Mouse (Mus musculus): Measurements from ENCODE around the gene Rnf121.
"Not testable (repeated sequence)": the region's sequence is repeated elsewhere in the genome, so short reads cannot be mapped to it uniquely, and the experiment has no call there.

Rnf121 gene

GRCm38 (mm10) chr7:102064655-102065045 is 619 bp downstream of the Rnf121 start:
- no peak for DNase-seq (ENCODE audit: low spot score)

DNA sequence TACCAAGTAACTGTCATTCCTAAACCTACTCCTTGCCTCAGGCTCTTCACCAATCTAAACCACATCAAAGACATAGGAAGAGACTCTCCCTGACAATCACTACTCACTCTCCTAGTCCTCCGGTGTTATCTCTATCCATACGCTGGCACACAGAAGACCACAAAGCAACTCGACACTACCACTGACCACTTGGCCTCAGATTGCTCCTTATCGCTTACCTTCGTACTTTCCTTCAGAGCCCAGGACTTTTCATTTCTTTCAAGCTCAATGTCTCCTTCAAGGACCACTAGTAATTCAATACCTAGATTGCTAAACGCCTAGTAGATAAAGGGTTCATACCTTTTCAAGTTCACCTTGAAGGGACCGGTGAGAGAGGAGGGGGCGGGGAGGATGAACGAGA is 1.4 kb downstream of the Rnf121 start:
- DNase-seq (ENCODE audit: low spot score): no peak

GRCm38 (mm10) chr7:102062203-102062602 is 3.1 kb downstream of the Rnf121 start:
- DNase-seq (ENCODE audit: low spot score): no peak

DNA sequence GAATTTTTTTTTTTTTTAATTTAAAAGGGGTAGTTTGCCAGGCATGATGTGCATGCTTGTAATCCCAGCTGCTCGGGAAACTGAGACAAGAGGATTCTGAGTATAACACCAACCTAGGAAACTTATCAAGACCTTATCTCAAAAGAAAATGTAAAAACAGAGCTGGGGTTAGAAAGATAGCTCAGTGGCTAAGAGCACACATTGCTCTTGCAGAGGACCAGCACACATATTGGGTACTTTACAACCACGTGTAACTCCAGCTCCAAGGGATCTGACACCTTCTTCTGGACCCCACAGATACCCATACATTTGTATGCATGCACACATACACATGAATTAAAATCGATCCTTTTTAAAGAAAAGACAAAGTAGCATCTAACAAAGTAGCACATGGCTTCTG is 3.9 kb downstream of the Rnf121 start:
- DNase-seq (ENCODE audit: low spot score): no peak

DNA sequence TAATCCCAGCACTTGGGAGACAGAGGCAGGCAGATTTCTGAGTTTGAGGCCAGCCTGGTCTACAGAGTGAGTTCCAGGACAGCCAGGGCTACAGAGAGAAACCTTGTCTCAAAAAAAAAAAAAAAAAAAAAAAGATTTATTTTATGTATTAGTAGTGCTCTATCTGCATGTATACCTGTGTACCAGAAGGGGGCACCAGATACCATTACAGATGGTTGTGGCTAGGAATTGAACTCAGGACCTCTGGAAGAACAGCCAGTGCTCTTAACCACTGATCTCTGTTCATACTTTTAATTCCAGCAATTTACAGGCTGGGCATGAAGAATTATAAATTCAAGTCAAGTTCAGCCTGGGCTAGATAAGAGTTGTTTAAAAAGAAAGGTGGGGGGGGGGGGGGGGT is 16.7 kb downstream of the Rnf121 start:
- DNase-seq (ENCODE audit: low spot score): not testable (repeated sequence)

DNA sequence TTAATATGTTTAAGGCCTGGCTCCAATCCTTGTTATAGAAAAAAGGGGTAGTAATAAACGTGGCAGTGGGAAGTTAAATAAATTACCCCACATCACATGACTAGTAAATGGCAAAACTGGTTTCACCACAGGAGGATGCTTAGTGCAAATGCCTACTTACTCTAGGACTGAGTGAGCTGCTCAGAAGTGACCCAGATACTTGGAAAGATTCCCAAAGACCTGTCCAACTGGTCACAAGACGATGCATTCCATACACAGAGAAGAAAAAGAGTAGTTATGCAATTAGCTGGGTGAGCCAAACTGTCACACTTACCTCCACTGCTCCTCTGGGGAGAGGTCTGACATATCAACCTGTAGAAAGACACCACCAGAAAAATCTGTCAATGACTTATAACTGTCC is 23.0 kb downstream of the Rnf121 start:
- DNase-seq (ENCODE audit: low spot score): no peak

- no peak for DNase-seq (ENCODE audit: low spot score)
These were observed 28.0 kb downstream of the Rnf121 start for GRCm38 (mm10) chr7:102037318-102037717.

- no peak for DNase-seq (ENCODE audit: low spot score)
These were observed 29.7 kb downstream of the Rnf121 start for GRCm38 (mm10) chr7:102035534-102035933.

DNA sequence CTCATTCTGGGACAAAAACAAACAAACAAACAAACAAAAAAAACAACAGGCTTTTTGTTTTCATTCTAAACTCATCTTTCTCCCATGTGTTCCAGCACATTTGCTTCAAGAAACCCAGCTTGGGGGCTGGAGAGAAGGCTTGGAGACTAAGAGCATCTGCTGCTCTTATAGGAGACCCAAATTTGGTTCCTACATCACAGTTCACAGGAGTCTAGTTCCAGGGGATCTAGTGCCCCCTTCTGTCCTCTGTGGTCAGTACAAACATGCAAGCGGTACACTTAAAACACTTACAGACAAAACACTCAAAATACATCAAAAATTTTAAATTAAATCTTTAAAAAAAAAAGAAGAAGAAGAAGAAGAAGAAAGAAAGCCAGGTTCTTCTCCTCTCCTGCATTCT is 30.4 kb downstream of the Rnf121 start:
- DNase-seq (ENCODE audit: low spot score): no peak

DNA sequence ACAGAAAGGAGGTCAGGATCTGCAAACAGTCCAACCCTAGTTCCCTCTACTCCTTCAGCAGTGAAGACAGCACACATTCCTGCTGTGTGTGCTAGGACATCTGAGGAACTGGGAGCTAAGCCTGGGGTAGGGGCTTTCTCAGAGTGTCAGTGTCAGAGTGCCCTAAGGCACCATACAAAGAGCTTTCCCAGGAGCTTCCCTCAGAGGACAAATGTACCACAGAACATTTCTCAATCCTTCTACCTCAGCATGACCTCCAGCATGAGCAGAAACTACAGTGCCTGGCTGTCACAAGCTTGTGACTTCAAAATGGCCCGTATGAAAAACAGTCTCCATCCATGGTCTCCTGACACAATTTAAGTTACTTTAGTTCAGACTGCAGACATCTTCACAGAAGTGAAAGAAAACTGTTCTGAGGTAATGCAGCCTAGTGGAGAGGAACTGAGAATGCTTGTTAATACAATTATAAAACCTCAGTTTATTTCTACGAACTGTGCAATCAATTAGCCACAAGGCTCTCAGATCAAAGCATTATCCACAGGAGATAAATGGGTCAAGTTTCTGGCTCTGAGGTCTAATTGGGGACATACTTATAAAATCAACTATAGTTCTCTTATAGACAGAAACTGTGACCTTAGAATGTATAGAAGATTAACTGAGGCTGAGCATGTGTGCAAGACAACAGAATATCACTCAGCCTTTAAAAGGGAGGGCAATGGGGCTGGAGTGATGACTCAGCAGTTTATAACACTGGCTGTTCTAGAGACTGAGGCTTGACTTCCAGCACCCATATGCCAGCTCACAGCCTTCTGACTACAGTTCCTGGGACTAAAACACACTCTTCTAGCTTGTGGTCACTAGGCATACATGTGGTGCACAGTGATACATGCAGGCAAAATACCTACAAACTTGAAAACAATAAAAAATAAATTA is 39.8 kb downstream of the Rnf121 start:
- DNase-seq (ENCODE audit: low spot score): no peak

GRCm38 (mm10) chr7:102023821-102024220 is 41.4 kb downstream of the Rnf121 start:
- no peak for DNase-seq (ENCODE audit: low spot score)

DNA sequence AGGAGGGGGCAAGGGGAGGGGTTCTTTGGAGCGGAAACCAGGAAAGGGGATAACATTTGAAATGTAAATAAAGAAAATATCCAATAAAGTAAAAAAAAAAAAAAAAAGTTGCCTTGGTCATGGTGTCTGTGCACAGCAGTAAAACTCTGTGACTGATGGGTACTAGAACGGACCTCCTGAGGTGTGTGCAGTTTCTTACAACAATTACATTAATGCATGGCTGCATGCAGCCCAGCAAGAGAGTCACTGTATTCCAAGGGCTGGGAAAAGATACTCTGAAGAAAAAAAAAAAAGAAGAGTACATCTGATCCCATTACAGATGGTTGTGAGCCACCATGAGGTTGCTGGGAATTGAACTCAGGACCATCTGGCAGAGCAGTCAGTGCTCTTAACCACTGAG is 44.3 kb downstream of the Rnf121 start:
- not testable (repeated sequence) for DNase-seq (ENCODE audit: low spot score)

DNA sequence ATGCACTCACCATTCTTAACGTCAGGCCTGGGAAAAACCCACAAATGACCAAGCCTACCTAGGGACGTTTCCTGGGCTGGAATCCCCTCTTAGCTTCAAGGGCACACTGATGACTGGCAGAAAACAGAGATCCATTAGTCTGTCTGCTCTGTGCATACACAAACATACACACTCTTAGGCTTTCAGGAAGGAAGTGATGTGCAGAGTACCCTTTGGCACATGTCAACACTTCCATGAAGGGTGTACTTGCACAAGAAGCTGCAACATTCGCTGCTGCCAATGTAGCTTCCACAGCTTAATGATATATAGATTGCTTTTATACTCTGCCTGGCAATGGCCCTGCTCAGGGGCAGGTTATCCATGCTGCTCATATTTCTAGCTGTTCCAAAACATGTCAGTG is 45.9 kb downstream of the Rnf121 start:
- no peak for DNase-seq (ENCODE audit: low spot score)

DNA sequence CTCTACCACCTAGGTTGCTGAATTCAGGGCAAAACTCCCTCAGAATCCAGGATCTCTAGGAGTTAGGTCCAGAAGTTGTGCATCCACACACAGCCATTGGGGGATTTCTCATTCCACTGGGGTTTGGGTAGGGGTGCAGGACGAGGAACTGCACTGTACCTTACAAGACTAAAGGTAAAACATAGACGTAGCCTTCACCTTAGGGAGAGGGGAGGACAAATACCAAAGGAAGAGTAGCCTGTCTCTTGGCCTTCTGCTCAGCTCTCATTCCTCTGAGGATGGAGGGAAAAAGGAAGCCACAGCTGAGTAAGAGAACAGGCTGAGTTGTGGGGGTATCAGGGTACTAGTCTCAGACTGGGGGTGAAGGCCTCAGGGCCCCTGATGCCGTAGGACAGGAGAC is 46.7 kb downstream of the Rnf121 start, which contains the start of gene Il18bp:
TSS of gene Il18bp (minus strand) at position 101 of the 400 bp plus-strand sequence.
- DNase-seq (ENCODE audit: low spot score): no peak

DNA sequence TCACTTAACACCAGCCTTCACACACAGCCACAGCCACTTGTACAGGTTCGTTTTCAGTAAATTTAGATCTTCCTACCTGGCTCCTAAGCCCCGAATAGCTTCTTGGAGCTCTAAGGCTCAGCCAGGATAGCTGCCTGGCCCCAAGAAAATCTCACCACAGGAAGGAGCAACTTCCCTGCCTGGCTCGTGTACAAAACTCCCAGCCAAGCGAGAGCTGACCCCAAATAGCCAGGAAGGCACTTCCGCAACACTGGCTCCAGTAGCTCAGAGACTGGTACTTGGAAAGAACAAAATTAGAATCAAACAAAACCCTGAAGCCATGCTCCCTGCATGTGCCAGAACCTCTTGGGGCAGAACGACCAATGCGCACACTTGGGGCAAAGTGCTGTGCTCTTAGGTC is 47.2 kb downstream of the Rnf121 start:
- no peak for DNase-seq (ENCODE audit: low spot score)

GRCm38 (mm10) chr7:102017452-102017851 is 47.8 kb downstream of the Rnf121 start:
- no peak for DNase-seq (ENCODE audit: low spot score)

GRCm38 (mm10) chr7:102016936-102017335 is 48.3 kb downstream of the Rnf121 start:
- no peak for DNase-seq (ENCODE audit: low spot score)

DNA sequence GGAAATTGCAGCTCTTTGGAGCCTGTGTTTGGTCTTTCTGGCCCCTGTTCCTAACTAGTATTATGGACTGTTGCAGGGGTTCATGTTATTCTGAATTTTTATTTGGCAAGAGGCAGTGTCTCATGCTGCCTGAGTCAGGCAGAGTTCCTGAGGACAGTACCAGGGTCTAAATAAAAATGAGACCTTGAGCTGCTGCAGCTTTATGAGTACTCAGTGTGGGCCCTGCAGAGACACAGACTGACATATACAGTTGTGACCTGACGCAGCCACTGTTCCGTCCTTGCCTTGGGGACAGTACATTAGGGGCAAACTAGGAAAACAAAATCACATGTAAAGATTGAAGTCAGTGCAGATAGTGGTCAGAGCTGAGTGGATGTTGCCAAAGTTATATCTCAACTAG is 50.3 kb downstream of the Rnf121 start:
- DNase-seq (ENCODE audit: low spot score): no peak

GRCm38 (mm10) chr7:102013416-102013815 is 51.9 kb downstream of the Rnf121 start:
- no peak for DNase-seq (ENCODE audit: low spot score)

GRCm38 (mm10) chr7:102011855-102012254 is 53.4 kb downstream of the Rnf121 start:
- no peak for DNase-seq (ENCODE audit: low spot score)

DNA sequence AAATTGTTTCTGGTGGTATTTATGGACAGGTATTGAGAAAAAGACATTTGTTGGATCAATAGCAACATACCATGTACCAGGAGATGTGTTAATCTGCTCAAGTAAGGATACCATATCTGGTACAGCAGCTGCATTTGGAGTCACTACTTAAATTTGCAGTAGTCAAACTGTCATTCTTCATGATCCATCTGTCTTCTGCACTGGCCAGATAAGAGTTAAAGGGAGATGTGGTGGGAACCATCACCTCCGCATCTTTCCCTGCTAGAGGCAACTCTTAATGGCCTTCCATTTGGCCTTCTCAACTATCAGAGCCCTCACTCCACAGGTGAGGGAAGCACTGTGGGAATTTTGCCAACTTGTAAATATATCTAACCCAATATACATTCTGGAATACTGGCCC is 58.7 kb downstream of the Rnf121 start:
- DNase-seq (ENCODE audit: low spot score): no peak

DNA sequence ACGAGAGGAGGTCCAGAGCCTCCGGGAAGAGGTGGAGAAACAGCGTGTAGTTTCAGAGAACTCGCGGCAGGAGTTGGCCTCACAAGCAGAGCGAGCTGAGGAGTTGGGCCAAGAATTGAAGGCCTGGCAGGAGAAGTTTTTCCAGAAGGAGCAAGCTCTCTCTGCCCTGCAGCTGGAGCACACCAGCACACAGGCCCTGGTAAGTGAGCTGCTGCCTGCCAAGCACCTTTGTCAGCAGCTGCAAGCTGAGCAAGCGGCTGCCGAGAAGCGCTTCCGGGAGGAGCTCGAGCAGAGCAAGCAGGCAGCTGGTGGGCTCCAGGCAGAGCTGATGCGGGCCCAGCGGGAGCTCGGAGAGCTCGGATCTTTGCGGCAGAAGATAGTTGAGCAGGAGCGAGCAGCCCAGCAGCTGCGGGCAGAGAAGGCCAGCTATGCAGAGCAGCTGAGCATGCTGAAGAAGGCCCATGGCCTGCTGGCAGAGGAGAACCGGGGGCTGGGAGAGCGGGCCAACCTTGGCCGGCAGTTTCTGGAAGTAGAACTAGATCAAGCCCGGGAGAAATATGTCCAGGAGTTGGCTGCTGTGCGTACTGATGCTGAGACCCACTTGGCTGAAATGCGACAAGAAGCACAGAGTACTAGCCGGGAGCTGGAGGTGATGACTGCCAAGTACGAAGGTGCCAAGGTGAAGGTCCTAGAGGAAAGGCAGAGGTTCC is 64.2 kb downstream of the Rnf121 start:
- DNase-seq (ENCODE audit: low spot score): peak; percentile 25

DNA sequence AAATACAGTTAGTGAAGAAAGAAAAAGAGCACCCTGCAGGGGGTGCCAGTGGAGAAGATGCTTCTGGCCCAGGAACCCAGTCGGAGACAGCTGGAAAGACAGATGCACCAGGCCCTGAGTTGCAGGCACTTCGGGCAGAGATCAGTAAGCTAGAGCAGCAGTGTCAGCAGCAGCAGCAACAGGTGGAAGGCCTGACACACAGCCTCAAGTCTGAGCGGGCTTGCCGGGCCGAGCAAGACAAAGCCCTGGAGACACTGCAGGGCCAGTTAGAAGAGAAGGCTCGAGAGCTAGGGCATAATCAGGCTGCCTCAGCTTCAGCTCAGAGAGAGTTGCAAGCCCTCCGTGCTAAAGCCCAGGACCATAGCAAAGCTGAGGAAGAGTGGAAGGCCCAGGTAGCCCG is 65.0 kb downstream of the Rnf121 start:
- DNase-seq (ENCODE audit: low spot score): no peak
